Mouse (Mus musculus) forebrain, embryonic 10.5 days (tissue): ENCODE data around the gene Mutyh. TPM values are rescaled to one million over a fixed set of nuclear protein-coding genes. Genes with fewer than 3 reads are reported as not detected.
"Not testable (repeated sequence)": the region's sequence is repeated elsewhere in the genome, so short reads cannot be mapped to it uniquely, and the experiment has no call there.

Experiments
- DNase-seq: peaks from one replicate; pipeline ENCODE4 v3.0.0-alpha.2; 2017; ENCODE audit warnings: low spot score; ENCODE audit errors: extremely low spot score
- H3K27ac ChIP-seq: fragments of 300-500 bp; sonication (generic); 2 replicates; pipeline ENCODE4 v1.5.1; 2016; ENCODE audit warnings: mild to moderate bottlenecking
- H3K27me3 ChIP-seq: fragments of 300-500 bp; sonication (generic); 2 replicates; pipeline ENCODE4 v1.6.1; 2016; ENCODE audit warnings: mild to moderate bottlenecking; ENCODE audit not compliant: poor library complexity, severe bottlenecking
- H3K36me3 ChIP-seq: fragments of 300-500 bp; sonication (generic); replicated peaks from 2 replicates; pipeline ENCODE4 v1.6.1; 2016; ENCODE audit warnings: mild to moderate bottlenecking, moderate library complexity
- H3K4me1 ChIP-seq: fragments of 300-500 bp; sonication (generic); 2 replicates; pipeline ENCODE4 v1.6.1; 2016
- H3K4me3 ChIP-seq: fragments of 300-500 bp; sonication (generic); 2 replicates; pipeline ENCODE4 v1.5.1; 2016; ENCODE audit warnings: mild to moderate bottlenecking, moderate library complexity
- H3K9me3 ChIP-seq: fragments of 300-500 bp; sonication (generic); 2 replicates; pipeline ENCODE4 v1.6.1; 2016; ENCODE audit warnings: mild to moderate bottlenecking, moderate library complexity
- WGBS: fragments of 180-500 bp; shearing (Covaris S2); methylation state at CpG from one replicate; pipeline ENCODE4 v1.1.7; 2016; 5-methylcytosine and 5-hydroxymethylcytosine counted together
- polyA plus RNA-seq: library from polyadenylated mRNA; unstranded; fragments of >200 nt; fragmentation: Nextera tagmentation; extraction: Ambion mirVana; gene quantifications from 2 replicates; pipeline ENCODE4 v1.2.1, GENCODE M21; 2016

The Mutyh gene
- polyA plus RNA-seq, 1 experiment from 2014 or later = 30.4 TPM

DNA sequence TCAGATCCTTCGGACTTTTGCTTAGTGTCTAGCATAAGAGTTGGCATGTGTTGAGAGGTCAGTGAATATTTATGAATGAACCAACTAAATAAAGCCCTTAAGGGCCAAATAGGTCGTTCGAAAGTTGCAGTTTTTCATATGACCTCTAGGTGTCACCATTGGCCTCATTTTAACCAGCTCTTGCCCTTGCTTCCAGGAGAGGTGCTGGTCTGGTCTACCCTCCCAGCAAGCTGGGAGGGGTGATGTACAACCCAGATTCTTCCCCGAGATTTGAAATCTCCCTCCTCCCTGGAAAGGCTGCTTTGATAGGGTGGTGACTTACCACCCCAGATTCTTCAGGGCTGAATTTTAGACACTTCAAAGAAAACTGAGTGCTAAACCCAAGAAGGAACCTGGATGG is 20.3 kb downstream of the Mutyh start:
- H3K9me3 ChIP-seq = no peaks in the 10 kb centered on the region
- no peaks in the 10 kb centered on the region for H3K36me3 ChIP-seq
- no peak overlapping the region for H3K27ac ChIP-seq
- 3% methylated on average over 4 of the region's 4 CpGs for WGBS
- H3K27me3 ChIP-seq = peaks cover 10% of the 10 kb centered on the region; the same call in 1 of the 2 replicates
- no peak overlapping the region for H3K4me3 ChIP-seq
- DNase-seq = peak; percentile 36
- peaks cover 58% of the 10 kb centered on the region for H3K4me1 ChIP-seq

DNA sequence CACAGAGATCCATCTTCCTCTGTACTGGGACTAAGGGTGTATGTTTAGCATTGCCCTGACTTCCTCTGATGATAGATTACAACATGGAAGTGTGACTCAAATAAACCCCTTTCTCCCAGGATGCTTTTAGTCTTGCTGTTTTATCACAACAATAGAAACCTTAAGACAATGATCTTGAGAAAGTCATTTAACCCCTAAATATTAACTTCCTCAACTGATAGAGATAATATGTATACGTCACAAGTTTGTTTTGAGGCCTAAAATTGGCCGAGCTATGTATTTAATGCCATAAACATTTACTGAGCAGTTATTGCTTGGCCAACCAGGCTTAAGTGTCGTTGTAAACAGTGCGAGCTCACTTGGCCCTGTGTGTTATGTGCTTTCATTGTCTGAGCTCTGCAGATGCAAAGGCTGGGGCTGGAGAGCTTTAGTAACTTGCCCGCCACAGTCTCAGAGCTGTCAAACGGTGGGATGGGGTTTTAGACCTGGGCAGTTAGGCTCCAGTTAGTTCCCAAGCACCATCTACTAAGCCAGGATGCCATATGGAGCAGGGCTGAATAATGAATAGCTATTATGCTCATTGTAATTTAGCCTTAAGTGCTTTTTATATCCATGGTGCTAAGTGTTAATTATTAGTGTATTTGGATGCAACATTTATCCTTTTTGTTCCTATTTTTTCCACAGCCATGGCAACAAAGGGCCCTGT is 22.0 kb downstream of the Mutyh start:
- DNase-seq = no peak
- Histone ChIP-seq H3K27ac (peak overlapping the region; percentile 74), H3K27me3 (0 out of 2 replicates have a peak, but pooled peaks cover 5% of the 10 kb centered on the region), H3K4me1 (peaks cover 52% of the 10 kb centered on the region), H3K9me3 (no peaks in the 10 kb centered on the region), H3K36me3 (no peaks in the 10 kb centered on the region), H3K4me3 (no peak overlapping the region)
- 42% methylated on average over 6 of the region's 6 CpGs for WGBS

DNA sequence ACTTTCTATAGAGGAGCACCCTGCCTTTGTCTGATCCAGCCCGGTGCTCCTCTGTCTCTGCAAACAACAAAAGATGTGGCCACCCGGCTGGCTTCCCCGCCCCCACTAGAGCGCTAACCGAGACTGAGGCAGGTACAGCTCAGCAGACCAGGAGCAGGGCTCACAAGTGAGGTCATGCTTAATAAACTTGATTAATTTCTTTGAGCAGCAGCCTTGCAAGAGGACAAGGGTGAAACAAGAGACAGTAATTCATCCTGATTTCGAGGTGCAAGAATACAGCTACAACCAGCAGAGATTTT is 22.5 kb downstream of the Mutyh start:
- H3K27me3 ChIP-seq = 0 out of 2 replicates have a peak, but pooled peaks cover 5% of the 10 kb centered on the region
- no peaks in the 10 kb centered on the region for H3K9me3 ChIP-seq
- H3K4me3 ChIP-seq = 0 out of 2 replicates have a peak overlapping the region, but pooled peaks have one; percentile 3
- no peaks in the 10 kb centered on the region for H3K36me3 ChIP-seq
- peak overlapping the region; percentile 74 for H3K27ac ChIP-seq
- WGBS = 10% methylated on average over 6 of the region's 6 CpGs
- H3K4me1 ChIP-seq = peaks cover 47% of the 10 kb centered on the region
- peak; percentile 49 for DNase-seq

DNA sequence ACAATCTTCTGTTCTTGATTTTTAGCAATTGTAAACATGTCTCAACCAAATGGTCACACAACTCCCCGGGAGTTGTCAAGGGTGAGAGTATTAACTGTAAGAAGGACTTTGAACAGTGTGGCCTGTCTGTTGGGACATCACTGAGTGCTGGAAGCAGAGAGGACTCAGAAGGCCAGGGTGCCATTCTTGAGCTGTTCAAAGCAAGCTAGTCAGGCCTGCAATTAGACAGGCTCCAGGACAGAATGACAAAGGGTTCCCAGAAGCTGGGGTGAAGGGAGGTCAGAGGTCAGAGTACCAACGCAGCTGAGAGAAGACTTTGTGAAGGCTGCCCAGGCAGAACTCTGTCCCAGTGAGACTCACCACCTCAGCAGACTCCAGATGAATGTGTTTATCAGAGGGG is 31.5 kb downstream of the Mutyh start:
- Histone ChIP-seq H3K36me3 (no peaks in the 10 kb centered on the region), H3K27ac (no peak overlapping the region), H3K4me1 (peaks cover 11% of the 10 kb centered on the region), H3K4me3 (no peak overlapping the region), H3K9me3 (no peaks in the 10 kb centered on the region), H3K27me3 (peaks cover 21% of the 10 kb centered on the region)
- 24% methylated on average over 2 of the region's 2 CpGs for WGBS
- DNase-seq = no peak

DNA sequence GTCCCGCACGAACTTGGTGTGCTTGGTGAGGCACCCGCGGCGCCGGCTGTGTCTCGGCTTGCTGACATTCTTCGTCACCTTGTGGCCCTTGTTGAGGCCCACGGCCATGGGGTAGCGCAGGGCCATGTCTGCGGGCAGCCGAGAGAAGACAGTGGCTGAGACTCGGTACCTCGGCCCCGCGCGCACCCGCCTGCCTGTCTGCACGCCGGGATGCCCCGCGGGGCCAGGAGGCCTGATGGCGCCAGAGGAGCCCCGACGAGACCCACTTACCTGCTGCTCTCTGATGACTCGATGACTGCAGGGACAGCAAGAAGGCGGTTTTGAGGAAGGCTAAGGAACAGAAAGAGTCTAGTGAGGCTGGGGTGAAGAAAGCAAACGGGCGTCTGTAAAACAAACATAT is 32.6 kb downstream of the Mutyh start:
- 33% methylated on average over 24 of the region's 29 CpGs for WGBS
- peaks cover 11% of the 10 kb centered on the region for H3K4me1 ChIP-seq
- not testable (repeated sequence) for DNase-seq

DNA sequence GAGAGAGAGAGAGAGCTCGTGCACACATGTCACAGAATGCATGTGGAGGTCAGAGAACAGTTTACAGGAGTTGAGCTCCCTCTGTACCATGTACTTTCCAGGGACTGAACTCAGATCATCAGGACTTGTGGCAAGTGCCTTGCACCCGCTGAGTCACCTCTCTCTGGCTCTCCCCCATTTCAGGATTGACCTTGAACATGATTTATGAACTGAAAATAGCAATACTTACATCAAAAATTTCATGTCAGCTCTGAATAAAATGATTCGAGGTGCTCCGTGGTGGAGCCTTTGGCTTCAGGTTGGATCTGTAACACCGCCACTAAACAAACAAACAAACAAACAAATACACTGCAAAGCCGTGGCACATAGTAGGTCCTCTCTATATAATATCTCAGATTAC is 33.3 kb downstream of the Mutyh start:
- Histone ChIP-seq H3K4me1 (peaks cover 11% of the 10 kb centered on the region), H3K4me3 (no peak overlapping the region), H3K36me3 (no peaks in the 10 kb centered on the region), H3K27me3 (peaks cover 21% of the 10 kb centered on the region), H3K9me3 (no peaks in the 10 kb centered on the region), H3K27ac (no peak overlapping the region)
- DNase-seq = no peak
- WGBS = 86% methylated on average over 6 of the region's 6 CpGs

More for the DNA sequence above, 32.6 kb downstream of the Mutyh start:
- H3K9me3 ChIP-seq, H3K27ac ChIP-seq, H3K36me3 ChIP-seq: not testable (repeated sequence)
- H3K27me3 ChIP-seq = peaks cover 21% of the 10 kb centered on the region
- H3K4me3 ChIP-seq = 0 out of 2 replicates have a peak overlapping the region, but pooled peaks have one; percentile 18

DNA sequence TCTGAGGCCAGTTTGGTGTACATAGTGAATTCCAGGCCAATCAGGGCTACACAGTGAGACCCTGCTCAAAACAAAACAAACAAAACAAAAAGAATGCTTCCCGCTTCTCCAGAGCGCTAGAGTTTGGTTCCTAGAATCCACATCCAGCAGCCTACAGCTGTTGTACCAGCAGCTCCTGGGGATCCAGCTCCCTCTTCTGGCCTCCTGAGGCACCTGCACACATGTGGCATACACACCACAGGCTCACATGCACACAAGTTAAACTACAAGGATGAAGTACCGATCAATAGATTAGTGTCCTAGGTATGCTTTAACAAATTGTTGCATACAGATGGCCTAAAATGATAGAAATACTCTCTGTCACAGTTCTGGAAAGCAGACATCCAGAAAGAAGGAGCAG is 36.8 kb downstream of the Mutyh start:
- no peak overlapping the region for H3K27ac ChIP-seq
- DNase-seq = no peak
- no peaks in the 10 kb centered on the region for H3K9me3 ChIP-seq
- H3K4me3 ChIP-seq = no peak overlapping the region
- H3K4me1 ChIP-seq = peaks cover 6% of the 10 kb centered on the region
- H3K36me3 ChIP-seq = no peaks in the 10 kb centered on the region
- 97% methylated on average over 3 of the region's 3 CpGs for WGBS
- H3K27me3 ChIP-seq = peaks cover 17% of the 10 kb centered on the region

DNA sequence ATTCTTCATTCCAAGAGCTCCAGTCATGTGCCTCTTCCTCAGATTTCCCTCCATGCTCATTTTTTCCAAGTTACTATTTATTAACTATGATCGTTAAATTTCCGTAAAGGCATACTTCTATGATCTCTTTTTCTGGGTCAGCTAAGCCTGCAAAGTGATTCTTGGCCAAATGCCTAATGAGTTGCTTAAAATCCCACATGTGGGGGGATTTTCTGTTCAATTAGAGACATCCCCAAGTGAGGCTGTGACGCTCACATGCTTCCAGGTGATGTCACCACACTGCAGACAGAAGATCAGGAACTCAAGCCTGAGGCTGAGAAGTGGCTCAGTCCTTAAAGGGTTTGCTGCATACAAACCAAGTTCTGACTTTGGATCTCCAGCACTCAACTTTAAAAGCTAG is 42.4 kb downstream of the Mutyh start:
- DNase-seq = no peak
- no peaks in the 10 kb centered on the region for H3K9me3 ChIP-seq
- H3K36me3 ChIP-seq = no peaks in the 10 kb centered on the region
- WGBS = 78% methylated on average over 3 of the region's 3 CpGs
- H3K27ac ChIP-seq = no peak overlapping the region
- H3K4me3 ChIP-seq = no peak overlapping the region
- H3K27me3 ChIP-seq = no peaks in the 10 kb centered on the region
- H3K4me1 ChIP-seq = peaks cover 14% of the 10 kb centered on the region

DNA sequence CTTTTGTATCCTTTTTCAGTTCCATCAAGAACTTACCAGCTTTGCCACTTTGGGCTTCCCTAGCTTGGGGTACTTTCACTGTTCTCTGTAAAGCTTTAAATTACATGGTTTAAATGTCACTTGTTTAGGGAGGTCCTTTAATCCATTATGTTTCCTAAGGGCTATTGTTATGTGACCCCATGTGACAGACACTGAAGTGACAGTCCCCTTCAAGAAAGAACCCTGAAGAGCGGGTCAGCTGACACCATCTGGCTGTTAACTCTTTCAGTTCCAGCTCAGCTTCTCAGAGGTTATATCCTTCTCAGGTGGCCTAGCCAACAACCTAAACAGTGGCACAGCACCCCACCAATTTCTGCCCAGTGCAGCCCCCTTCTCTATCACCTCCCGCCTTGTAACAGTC is 46.8 kb downstream of the Mutyh start:
- H3K4me1 ChIP-seq = peaks cover 15% of the 10 kb centered on the region
- no peaks in the 10 kb centered on the region for H3K36me3 ChIP-seq
- 17% methylated on average over 2 of the region's 2 CpGs for WGBS
- no peak for DNase-seq
- no peaks in the 10 kb centered on the region for H3K9me3 ChIP-seq
- no peaks in the 10 kb centered on the region for H3K27me3 ChIP-seq
- no peak overlapping the region for H3K27ac ChIP-seq
- no peak overlapping the region for H3K4me3 ChIP-seq

DNA sequence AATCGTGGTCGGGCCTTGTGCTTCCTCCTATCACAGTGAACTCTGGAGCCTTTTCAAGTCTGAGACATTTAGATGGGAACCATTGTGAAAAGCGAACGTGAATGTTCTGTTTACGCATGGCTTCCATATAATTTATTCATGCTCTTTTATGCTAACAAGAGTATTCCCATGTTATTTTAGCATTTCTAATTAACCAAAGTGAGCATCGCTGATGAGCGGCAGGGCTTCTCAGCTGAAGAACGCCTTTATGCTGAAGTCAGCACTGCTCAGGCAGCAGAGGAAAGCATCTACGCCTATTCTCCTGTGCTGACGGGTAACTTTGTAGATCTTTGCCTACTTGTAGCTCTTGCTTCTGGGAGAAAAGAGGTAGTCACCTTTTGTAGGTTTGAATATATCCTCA is 49.7 kb downstream of the Mutyh start:
- 91% methylated on average over 10 of the region's 10 CpGs for WGBS
- no peak overlapping the region for H3K27ac ChIP-seq
- peaks cover 15% of the 10 kb centered on the region for H3K4me1 ChIP-seq
- no peak for DNase-seq
- H3K27me3 ChIP-seq = no peaks in the 10 kb centered on the region
- H3K36me3 ChIP-seq = no peaks in the 10 kb centered on the region
- no peaks in the 10 kb centered on the region for H3K9me3 ChIP-seq
- H3K4me3 ChIP-seq = no peak overlapping the region

DNA sequence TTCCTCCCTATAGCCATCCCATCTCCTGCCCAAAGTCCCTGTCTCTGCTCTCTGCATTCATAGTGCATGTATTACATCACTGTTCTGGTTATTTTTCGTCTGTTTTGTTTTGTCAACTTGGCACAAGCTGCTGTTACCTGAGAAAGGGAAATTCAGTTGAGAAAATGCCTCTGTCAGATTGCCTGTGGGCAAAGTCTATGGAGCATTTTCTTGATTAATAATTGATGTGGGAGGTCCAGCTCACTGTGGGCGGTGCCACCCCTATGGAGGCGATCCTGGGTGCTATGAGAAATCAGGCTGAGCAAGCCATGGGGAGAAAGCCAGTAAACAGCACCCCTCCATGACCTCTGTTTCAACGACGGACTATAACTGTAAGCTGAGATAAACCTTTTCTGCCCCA is 52.2 kb downstream of the Mutyh start:
- DNase-seq = no peak
- Histone ChIP-seq H3K4me1 (peaks cover 3% of the 10 kb centered on the region), H3K27ac (no peak overlapping the region), H3K36me3 (no peaks in the 10 kb centered on the region), H3K27me3 (no peaks in the 10 kb centered on the region), H3K9me3 (no peaks in the 10 kb centered on the region), H3K4me3 (no peak overlapping the region)
- WGBS = 86% methylated on average over 5 of the region's 5 CpGs

DNA sequence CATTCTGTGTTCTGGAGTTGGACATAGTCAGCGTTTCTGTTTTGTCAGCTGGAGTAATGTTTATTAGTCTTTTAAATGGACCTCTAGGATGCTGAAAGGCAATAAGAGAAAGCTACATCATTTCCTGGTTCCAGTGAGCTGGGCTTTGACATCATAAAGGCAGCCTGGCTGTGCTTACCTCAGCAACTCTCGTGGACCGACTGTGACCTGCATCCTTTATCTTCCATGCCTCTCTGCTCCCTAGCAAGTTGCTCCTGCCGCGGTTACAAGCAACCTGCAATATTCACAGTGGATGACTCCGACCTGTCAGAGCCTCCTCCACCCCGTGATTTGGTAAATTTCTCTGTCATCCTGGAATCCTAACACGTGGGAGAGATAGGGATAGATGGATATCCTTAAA is 54.5 kb downstream of the Mutyh start:
- 80% methylated on average over 8 of the region's 8 CpGs for WGBS
- H3K9me3 ChIP-seq = no peaks in the 10 kb centered on the region
- H3K4me3 ChIP-seq = no peak overlapping the region
- H3K27ac ChIP-seq = no peak overlapping the region
- H3K36me3 ChIP-seq = no peaks in the 10 kb centered on the region
- DNase-seq = no peak
- H3K4me1 ChIP-seq = no peaks in the 10 kb centered on the region
- H3K27me3 ChIP-seq = no peaks in the 10 kb centered on the region
